Mouse (Mus musculus) right cerebral cortex, postnatal 14 days (tissue): Measurements from ENCODE around the gene Copb1.

Experiments used
- DNase-seq: peaks from one replicate; pipeline ENCODE4 v3.0.0; 2022

The Copb1 gene

DNA sequence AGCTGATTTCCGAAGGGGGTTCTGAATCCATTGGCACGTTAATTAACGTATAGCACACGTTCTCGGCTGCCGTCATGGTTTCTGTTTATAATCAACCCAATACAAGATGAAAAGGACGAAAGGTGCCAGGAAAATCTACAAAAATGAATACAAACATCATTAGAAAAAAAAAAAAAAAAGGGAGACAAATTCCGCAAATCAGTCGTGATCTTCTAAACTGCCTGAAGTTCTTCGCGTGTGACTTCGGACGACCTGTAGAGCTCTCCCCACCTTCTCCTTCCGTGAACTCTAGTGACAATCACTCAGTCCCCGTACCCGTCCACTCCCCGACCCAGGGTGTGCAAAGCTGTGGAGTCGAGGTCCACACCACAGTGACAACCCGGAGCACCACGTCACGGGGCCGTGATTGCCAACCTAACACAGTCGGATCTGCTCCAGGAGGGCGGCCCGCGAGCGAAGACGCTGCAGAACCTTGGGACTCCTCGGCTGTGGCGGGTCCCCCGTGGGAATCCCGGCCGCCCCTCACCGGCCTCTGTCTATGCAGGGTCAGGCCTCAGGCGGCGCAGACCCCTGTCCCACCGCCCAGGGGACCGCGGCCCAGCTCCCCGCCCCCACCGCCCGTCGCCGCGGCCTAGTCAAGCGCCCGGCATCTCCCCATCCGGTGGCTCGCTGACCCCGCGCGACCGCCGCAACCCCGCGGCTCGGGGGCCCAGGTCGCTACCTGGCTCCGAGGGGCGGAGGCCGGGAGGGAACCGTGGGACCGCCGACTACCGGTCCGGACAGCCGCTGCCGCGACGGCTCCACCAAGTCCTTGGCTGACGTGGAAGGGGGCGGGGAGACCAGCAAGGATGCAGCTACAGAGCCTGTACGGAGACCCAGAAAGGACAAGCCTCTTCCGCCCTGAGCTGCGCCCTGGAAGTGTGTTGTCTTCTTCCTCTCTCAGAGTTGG lies at the start of gene Copb1:
Copb1 (minus strand) TSS at position 827 of the 949 bp plus-strand sequence.
- peak; percentile 88 for DNase-seq

DNA sequence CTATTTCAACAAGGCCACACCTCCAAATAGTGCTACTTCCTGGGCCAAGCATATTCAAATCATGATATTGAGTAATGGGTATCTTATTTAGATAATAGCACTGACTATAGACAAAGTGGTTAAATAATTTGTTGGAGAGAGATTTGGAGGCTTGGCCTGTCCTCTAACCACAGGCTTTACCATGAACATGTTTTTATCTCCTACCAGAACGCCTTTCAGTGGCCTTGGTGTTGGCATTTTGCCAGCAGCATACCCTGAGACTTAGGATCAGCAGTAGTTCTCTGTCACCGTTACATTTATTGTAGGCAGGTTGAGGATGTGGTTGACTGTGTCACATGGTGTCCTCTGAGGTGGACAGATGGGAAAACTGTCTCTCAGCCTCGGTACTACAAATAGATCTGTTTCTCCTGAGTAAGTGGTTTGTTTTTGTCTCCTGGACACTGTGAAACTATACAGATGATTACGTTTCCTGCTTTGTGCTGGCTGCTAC lies 46.8 kb upstream of the Copb1 start:
- no peak for DNase-seq

DNA sequence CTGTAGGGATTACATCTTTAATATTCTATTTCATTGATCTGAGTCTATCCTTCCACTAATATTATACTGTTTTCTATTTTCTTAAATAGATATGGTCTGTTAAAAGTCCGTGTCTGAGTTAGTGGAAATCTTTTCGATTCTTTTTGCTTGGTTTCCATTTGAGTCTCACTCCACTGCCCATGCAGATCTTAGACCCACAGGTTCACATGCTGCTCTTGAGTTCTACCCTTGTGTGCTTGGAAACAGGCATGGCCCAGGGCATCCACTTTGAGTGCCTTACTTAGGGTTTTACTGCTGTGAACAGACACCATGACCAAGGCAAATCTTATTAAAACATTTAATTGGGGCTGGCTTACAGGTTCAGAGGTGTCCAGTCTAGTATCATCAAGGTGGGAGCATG lies 46.3 kb upstream of the Copb1 start:
- no peak for DNase-seq

DNA sequence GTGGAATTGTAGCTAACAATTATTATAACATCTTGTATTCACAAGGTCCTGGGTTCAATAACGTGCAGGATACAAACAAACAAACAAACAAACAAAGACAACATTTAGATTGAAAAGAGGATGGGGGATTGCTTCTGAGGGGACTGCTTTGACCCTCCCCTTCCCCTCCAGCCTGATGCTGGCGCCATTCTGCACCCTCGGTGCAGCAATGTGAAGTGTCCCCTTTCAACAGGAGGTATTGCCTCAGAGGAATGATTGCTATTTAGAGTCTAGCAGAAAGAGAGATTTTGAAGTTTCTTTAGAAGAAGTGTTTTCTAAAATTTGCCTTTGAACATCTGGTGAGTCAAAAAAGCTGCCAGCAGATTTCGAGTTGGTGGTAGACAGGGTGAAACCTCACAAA lies 44.7 kb upstream of the Copb1 start:
- no peak for DNase-seq

DNA sequence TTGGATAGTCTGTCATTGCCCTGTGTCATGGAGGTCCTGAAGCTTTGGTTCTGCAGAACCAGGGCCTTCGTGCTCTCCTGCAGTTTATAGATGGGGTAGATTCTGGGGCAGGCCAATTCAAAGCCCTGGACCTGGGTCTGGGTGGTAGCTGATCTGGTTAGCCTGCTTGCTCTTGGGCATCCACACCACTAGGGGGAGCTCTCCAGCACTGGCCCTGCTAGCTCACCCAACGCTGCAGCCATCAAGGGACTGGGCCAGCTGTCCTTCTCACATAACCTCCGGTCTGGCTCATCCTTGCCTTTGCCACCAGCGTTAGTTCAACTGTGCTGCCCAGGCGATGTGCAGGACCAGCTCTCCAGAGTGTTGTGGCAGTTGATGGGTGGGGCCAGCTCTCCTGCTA lies 40.2 kb upstream of the Copb1 start:
- no peak for DNase-seq

DNA sequence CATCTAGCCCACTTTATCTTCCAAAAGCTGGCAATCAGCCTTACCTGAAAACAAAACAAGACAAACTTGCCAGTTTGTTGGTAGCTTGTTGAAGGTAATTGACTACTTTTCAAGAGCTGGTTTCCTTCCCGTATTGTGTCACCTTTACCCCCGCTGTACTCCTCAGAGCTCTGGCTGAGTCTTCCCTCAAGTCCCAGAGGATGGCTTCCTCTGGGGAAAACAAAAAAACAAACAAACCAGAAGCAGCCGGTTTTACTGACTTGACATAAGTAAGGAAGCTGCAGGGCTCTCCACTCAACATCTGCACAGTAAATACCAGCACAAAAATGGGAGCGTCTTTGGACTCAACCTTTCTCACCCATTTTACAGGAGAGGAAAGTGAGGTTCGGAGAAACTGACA lies 39.4 kb upstream of the Copb1 start:
- no peak for DNase-seq

DNA sequence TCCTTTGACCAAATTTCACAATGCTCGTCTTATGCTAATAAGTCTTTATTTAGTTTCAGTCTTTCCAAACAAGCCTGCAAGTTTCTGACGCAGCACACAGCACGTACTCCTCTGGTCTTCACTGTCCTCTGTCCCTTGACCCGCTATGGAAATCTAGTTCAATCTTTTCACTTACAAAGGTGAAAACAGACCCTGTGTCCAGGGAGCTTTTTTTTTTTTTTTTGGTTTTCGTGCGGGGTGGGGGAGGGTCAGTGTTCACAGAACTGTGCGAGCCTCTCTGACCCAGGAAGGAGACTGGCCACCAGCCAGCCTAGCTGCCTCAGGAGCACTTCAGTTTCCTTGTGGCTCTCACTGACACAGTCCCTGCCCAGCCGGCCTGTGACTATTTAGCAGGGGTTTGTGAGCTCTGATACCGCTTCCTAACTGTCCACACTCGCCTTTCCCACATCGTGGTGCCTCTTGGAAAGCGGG lies 38.0 kb upstream of the Copb1 start:
- DNase-seq: peak; percentile 69

DNA sequence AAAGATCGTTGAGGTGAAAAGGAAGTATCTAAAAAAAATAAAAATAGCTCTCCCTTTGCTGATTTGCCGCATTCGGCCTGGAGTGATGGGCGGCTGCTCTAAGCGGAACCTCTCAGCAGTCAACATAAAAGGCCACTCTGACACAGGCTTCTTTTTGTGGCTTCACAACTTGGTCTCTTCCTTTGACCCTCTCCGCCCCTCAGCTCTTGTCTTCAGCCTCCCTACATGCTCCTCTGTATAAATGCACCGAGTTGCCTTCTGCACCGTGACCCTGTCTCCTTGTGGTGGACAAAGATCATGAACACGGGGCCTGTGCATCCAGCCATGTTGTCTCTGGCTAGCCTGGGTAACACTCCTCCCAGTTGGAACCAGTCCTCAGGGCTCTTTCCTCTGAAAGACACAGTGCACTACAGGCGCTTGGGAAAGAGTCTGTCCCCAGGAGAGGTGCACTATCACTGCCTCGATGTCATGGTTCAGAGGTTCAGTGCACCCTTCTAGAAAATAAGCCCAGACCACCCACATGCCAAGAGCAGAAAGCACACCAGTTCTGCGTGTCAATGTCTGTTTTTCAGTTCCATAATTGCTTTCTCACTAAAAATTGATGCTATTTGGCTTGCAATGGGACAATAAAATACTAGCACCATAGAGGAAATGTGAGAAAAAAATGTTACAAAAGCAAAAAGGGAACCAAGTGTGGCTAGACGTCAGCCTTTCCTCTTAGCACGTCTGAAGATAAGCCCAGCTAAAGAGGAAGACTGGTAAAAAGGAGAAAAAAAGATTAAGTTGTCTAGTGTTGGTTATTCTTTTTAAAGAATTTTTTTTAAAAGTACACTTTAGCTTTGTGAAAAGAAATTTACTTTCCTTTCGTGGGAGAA lies 37.2 kb upstream of the Copb1 start:
- DNase-seq: no peak

DNA sequence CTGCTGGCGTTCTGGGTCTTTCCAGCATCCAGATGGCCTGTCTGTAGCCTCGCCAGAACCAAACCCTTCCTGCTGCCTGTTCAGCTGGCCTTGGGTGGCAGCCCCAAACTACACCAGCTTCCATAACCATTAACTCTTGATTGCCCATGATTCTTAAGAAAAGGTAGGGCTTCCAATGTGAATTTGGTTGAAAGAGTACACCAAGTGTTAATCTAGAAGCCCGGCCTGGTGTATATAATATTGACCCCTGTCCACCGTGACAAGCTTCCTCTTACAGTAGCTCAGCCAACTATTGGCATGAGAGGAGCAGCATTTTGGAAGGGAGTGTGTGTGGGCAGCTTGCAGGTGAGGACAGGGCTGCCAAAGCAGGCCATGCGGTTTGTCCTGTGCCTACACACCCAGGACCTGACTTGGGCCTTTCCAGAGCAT lies 35.6 kb upstream of the Copb1 start:
- DNase-seq: no peak

DNA sequence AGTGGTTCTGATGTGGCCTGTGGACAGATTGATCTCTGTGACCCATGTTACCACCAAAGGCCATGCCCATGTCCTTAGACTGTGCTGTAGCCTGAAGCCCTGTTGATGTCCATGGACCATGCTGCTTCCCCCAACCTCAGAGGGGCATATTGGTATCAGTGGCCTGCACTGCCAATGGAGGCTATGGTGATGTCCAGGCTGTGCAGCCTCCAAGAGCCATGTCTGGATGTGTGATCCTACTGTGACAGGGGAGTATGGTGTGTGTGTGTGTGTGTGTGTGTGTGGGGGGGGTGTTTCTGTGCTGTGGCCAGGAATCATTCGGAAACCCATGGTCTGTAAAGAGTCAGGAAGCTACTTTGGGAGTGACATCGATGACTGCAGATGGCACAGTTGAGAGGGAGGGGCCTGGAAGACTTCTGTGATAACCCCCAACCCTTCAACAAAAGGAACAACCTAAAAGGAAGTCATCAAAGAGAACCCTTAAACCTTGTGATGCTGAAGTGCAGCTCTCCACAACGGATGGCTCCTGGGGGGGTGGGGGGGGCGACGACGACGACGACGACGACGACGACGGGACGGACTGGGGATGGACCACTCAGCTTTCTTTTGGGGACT lies 29.9 kb upstream of the Copb1 start:
- no peak for DNase-seq

DNA sequence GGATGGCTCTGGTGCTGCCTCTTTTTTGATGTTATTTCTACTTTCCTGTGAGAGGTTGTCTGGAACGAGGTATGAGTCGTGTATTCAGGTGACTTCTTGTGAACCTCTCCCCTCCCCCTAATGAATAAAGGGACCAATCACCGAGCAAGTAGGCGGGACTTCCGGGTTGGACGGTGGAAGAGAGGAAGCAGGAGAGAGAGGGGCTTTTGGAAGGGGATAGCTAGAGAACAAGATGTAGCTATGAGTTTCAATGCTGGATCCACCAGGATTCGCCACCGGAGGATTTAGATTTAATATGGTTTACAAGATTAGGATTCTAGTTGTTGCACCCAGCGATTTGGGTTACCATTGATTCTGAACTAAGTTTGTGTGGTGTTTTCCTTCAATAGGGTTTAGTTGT lies 28.5 kb upstream of the Copb1 start:
- DNase-seq: no peak

DNA sequence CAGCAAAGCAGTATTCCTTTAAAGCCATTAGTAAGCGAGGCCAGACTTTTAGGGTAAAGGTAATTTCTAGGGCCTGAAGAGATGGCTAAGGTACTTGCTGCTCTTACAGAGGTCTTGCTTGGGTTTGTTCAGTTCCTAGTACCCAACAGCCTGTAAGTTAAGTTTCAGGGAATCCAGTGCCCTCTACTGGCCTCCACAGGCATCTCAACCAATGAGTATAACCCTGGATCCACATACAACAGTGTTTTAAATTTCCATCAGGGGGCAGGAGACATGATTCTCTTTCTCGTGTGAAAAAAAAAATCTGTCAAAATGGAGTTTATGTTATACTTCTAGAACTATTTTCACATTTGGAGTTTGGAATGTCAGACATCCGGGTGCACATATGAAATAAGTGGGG lies 27.2 kb upstream of the Copb1 start:
- DNase-seq: no peak

DNA sequence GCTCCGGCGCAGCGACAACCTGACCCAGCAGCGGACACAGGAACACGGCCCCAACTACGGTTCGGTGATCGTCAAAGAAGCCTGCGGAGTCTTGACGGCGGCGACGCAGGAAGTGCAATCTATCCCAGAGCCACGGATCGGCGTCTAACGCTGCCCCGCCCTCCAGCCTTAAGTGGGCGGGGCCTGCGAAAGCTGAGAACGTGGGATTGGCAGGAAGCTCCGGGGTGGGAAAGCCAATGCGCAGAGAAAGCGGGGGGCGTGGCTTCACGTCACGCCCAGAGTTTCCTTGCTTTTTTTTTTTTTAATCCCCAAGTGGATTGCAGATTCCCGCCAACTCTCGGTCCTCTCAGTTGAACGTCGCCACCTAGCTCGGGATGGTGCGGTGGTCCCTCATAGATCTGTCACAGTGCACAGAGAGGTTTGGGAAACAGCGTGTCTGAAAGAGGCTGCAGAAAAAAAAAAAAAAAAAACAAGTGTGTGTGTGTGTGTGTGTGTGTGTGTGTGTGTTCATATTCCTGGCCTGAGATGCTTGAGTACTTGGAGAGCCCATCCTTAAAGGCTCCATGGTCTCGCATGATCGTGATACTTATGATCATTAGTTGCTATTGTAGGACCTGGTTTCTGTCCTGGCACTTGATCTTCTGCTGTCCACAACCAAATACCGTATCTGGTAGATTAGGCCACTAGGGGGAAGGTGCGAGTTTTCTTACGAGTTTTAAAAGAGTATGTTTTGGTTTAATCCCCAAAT lies 21.7 kb upstream of the Copb1 start, which contains the start of gene Psma1:
Psma1 (minus strand) TSS at position 114 of the 748 bp plus-strand sequence.
- DNase-seq: peak; percentile 98

DNA sequence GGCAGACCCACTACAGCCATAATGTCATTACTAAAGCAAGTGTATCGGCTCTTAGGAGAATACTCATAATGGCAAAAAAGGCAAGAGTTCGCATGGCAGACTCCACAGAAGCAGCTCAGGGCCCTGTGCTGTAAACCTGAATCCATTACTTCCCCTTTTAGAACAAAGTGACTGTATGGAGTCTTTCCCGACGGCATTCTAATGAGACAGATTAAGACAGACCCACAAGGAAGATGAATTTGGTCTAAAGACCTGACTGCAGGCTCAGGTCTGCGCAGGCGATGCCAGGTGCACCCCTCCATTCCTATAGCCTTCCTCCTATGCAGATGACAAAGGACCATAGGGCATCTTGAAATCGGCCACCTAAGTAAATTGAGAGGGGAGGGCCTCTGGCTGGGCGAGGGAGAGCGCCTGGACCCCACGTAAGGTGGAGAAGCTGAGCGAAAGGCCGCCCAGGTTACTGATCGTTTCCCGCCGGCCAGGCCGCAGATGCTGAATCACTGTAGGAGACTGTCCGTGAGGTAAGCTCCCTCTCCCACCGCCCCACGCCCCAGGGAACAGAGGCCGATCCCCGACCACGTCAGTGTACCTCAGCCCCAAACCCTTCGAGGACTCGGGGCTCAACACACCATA lies 21.0 kb upstream of the Copb1 start:
- no peak for DNase-seq

DNA sequence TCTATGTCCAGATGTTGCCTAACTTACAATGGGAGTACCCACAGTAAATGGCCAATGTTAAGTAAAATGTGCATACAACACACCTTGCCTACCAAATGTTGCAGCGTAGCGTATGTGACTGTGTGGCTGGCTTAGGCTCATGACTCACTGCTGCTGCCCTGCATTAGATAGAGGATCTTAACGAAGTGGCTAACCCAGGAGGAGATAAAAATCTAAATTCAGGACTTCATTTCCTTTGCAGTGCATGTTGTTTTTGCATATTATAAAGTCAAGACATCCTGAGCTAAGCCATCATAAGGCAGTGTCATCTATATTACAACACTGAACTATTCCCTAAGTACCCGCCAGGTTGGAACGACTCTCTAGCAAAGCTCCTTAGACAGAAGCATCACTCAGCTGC lies 13.9 kb upstream of the Copb1 start:
- DNase-seq: no peak

DNA sequence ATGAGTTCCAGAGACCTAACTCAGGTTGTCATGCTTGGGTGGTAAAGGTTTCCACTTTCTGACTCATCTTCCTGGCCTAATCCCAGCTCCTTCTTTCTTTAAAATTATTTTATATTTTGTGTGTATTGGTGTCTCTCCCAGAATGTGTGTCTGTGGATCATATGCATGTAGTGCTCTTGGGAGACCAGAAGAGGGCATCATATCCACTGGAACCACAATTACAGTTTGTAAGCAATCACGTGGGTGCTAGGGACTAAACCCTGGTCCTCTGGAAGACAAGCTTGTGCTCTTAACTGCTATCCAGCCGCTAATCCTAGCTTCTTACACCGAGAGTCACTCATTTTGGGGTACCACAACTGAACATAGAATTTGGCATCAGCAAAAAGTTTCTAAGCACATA lies 2.8 kb downstream of the Copb1 start:
- DNase-seq: no peak

DNA sequence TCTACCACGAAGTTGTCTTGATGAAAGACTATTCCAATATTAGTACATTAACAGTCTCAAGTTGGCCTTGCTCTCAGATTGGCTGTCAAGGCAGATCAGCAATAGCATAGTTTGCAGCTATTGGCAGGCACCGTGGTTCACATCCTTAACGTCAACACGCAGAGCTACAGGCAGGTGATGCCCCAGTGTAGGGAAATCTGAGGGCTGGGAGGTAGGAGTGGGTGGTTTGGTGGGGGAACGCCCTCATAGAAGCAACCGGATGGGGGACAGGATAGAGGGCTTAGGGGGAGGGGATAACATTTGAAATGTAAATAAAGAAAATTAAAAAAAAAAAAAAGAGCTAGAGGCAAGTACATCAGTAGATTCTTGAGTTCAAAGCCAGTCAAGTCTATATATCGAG lies 20.5 kb downstream of the Copb1 start:
- DNase-seq: no peak

DNA sequence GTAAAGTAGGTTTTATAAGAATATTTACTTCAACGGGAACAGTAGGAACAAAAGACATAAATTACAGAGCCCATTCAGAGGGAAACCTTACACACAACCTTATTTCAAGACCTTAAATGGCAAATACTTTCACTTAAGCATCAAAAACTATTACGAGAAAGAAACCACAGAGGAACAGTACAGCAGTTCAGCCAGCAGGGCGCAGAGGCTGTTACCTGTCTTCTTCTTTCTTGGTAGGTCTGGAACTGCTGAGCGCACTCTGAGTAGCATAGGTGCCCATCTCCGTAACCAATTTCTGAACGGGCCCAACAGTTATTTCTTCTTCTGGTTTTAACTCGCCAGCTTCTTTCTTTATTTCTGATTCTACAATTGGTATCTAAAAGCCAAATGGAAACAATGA lies 21.5 kb downstream of the Copb1 start:
- no peak for DNase-seq

DNA sequence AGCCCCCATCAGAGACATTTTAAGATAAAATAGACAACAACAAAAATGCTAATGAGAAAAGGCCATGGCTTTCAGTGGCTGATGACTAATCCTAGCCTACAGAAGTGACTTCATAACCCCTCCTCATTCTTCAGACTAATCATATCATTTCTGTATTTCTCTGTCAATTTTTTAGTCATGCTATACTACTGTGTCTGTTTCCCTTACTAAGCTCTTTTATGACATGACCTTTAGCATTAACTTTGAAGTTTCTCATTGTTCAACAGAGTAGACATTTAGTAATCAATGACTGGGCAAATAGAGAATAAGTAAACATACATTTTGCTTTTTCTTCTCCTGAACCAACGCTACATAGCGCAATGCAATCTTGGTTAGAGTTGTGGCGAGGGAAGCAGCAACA lies 22.7 kb downstream of the Copb1 start:
- DNase-seq: no peak

DNA sequence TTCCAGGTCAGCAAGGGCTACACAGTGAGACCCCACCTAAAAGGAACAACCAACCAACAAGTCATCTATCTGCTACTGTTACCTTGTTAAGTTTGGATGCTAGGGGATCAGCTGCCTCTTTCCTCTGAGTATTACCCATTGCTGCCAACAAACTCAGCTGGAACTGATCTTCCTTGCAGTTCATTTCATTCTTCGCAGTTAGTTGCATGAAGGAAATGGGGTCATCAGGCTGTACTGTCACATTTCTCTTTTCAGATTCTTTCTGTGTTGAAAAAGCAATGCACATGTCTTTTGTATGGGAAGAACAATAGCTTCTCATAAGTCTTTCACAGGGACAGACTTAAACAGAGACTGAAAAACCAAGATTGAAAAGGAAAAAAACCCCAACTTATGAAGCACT lies 28.0 kb downstream of the Copb1 start:
- no peak for DNase-seq

DNA sequence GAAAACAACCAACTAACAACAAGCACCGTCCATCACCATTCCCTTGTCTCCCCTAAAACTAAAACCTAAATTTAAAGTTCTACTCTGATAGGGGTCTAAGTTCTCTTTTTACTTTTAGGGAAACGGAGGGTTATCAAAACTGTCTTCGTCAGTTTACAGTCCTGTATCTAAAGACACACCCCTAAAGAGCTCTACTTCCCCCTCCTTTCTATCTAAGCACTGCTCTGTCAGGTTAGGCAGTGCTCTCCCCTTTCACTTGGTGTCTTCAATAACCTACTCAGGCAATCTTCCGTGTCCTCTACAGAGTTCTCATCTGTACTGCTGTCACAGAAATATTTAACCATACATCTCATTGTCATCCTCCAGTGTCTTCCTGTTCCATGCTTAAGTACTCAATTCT lies 34.1 kb downstream of the Copb1 start:
- DNase-seq: no peak

DNA sequence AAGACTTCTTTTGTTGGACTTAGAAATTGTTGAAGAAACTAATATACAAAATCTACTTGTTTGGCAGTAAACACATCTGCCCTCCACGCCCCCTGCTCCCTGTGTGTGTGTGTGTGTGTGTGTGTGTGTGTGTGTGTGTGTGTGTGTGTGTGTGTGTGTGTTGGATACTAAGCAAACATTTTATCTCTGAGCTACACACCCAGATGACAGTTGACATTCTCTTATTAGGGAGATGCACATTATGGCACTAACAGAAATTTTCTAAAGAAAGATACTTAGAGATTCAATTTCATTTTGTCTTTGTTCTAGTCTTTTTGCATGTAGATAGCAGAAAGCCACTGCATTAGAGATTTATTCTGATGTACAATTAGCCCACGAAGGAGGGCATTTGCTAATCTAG lies 37.6 kb downstream of the Copb1 start:
- DNase-seq: no peak
